Mouse (Mus musculus): ENCODE results near the gene Fignl2. TPM values are rescaled to one million over a fixed set of nuclear protein-coding genes. Genes with fewer than 3 reads are reported as not detected.
A peak's percentile ranks its signal among the peaks of the same experiment; 100 is the strongest.

The Fignl2 gene
- 0.20 and 0.26 TPM in 2 replicates for polyA plus RNA-seq (2014; fragmentation: Nextera tagmentation; extraction: Ambion mirVana)

DNA sequence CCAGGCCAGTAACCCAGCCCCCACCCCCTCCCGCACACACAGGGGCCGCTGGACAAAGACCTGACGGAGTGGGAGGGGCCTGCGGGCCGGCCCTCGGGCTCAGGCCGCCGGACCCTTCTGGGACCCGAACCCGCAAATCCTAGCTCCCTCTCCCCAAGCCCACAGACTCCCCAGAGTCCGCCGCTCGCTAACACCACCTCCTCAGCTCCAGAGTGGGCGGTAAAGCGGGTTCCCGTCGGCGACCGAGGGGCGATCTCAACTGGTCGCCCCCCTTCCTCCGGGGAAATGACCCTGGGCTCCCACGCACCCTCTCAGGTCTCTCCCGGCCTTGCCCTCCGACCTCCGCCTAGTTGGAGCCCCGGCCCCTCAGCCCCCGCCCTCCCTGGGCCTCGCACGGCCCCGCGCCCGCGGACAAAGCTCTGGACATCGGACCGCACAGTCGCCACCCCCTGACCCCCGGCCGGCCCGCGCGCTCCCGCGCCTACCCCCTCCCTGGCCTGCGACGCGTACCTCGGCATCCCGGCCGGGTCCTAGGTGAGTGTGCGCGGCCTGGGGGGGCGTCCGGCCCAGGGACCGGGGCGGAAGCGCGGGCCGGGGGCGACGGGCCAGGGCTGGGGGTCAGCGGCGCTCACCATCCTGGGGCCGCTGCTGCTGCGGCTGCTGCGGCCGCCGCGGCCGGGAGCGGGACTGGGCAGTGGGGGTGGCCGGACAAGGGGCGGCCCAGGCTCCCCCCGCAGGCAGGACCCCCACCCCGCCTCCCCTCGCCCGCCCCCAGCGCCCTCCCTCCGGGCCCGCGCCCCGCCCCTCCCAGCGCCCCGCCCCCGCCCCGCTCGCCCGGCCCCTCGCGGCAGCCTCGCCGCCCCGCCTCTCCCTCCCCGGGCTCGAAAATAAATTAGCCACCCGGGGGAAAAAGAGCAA is at the start of gene Fignl2:
Fignl2 (minus strand) TSS at position 755 of the 918 bp plus-strand sequence.
- Histone ChIP-seq H3K27ac (replicated peaks in 1 of 2; ENCODE audit: control insufficient read depth in 1 of 2, insufficient read depth in 1 of 2, low read depth in 2 of 2, low read length in 2 of 2) (peak within 1 kb of the TSS; percentile 67 to 68; a peak in 3 of 4 replicates), H3K4me1 (ENCODE audit: control insufficient read depth in 2 of 2, insufficient read depth in 2 of 2, low read length in 2 of 2) (peaks cover 10 to 32% of the 10 kb centered on the region in 2 experiments; a peak in 3 of 4 replicates)

GRCm38 (mm10) chr15:101126876-101127544 is 48.6 kb upstream of the Fignl2 start:
- Histone ChIP-seq H3K4me1 (ENCODE audit: control insufficient read depth in 2 of 2, insufficient read depth in 2 of 2, low read length in 2 of 2) (peaks cover 31 to 32% of the 10 kb centered on the region in 2 experiments), H3K27ac (replicated peaks in 1 of 2; ENCODE audit: control insufficient read depth in 1 of 2, insufficient read depth in 1 of 2, low read depth in 2 of 2, low read length in 2 of 2) (peak overlapping the region in 1 of 2 experiments; percentile 24; a peak in 2 of 4 replicates), H3K4me3 (ENCODE audit: control insufficient read depth in 1 of 2, insufficient read depth in 1 of 2, low read depth in 1 of 2, low read length in 2 of 2) (no peak overlapping the region), H3K27me3 (ENCODE audit: control insufficient read depth, insufficient read depth, low read length) (peaks cover 38% of the 10 kb centered on the region), H3K4me2 (ENCODE audit: low read length) (no peak overlapping the region), H3K36me3 (ENCODE audit: control insufficient read depth, insufficient read depth, low read length) (no peaks in the 10 kb centered on the region), H3K9ac (ENCODE audit: low read length) (no peak overlapping the region), H3K9me3 (ENCODE audit: control insufficient read depth, low read length) (no peaks in the 10 kb centered on the region)
- 62% methylated on average over 12 of the region's 12 CpGs for WGBS
- peak; percentile 37; the same call in 1 of the 2 replicates for ATAC-seq (ENCODE audit: insufficient number of reproducible peaks, insufficient read depth, low FRiP score, low read depth)

More for the DNA sequence above, at the start of gene Fignl2:
- Histone ChIP-seq H3K27me3 (ENCODE audit: control insufficient read depth, insufficient read depth, low read length) (peaks cover 23% of the 10 kb centered on the region), H3K36me3 (ENCODE audit: control insufficient read depth, insufficient read depth, low read length) (no peaks in the 10 kb centered on the region), H3K9ac (ENCODE audit: low read length) (peak within 1 kb of the TSS; percentile 83), H3K9me3 (ENCODE audit: control insufficient read depth, low read length) (no peaks in the 10 kb centered on the region), H3K4me2 (ENCODE audit: low read length) (peak within 1 kb of the TSS; percentile 79), H3K4me3 (ENCODE audit: control insufficient read depth in 1 of 2, insufficient read depth in 1 of 2, low read depth in 1 of 2, low read length in 2 of 2) (peak within 1 kb of the TSS; percentile 66 to 69)
- WGBS: under 1% methylated on average over 81 of the region's 96 CpGs
- ATAC-seq (ENCODE audit: insufficient number of reproducible peaks, insufficient read depth, low FRiP score, low read depth): peak; percentile 36

DNA sequence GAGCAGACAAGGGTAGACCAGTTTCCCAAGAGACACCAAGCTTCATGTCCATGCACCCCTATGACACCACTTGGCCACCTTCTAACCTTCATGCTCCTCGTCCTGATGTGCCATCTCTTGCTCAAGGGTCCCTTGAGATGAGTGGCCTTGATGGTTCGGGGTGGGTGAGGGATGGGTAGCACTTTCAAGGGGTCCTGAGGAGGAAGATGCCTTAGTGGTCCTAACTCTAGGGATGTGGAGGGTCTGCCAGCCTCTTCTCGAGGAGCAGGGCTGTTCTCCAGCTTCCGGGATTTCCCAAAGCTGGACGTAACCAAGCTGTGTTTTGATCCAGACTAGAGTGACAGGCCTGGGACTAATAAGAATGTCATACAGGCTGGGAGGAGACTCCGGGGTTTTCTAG is 47.2 kb upstream of the Fignl2 start:
- WGBS: 83% methylated on average over 6 of the region's 6 CpGs
- Histone ChIP-seq H3K4me2 (ENCODE audit: low read length) (no peak overlapping the region), H3K9ac (ENCODE audit: low read length) (no peak overlapping the region), H3K4me3 (ENCODE audit: control insufficient read depth in 1 of 2, insufficient read depth in 1 of 2, low read depth in 1 of 2, low read length in 2 of 2) (no peak overlapping the region), H3K4me1 (ENCODE audit: control insufficient read depth in 2 of 2, insufficient read depth in 2 of 2, low read length in 2 of 2) (peaks cover 22% of the 10 kb centered on the region in 2 experiments; a peak in 3 of 4 replicates), H3K27me3 (ENCODE audit: control insufficient read depth, insufficient read depth, low read length) (peaks cover 30% of the 10 kb centered on the region), H3K27ac (replicated peaks in 1 of 2; ENCODE audit: control insufficient read depth in 1 of 2, insufficient read depth in 1 of 2, low read depth in 2 of 2, low read length in 2 of 2) (no peak overlapping the region), H3K36me3 (ENCODE audit: control insufficient read depth, insufficient read depth, low read length) (no peaks in the 10 kb centered on the region), H3K9me3 (ENCODE audit: control insufficient read depth, low read length) (no peaks in the 10 kb centered on the region)
- ATAC-seq (ENCODE audit: insufficient number of reproducible peaks, insufficient read depth, low FRiP score, low read depth): no peak

- no peak for ATAC-seq (ENCODE audit: insufficient number of reproducible peaks, insufficient read depth, low FRiP score, low read depth)
These were observed 44.8 kb upstream of the Fignl2 start for GRCm38 (mm10) chr15:101123202-101123601.

GRCm38 (mm10) chr15:101122290-101122589 is 43.9 kb upstream of the Fignl2 start:
- Histone ChIP-seq H3K4me3 (ENCODE audit: control insufficient read depth in 1 of 2, insufficient read depth in 1 of 2, low read depth in 1 of 2, low read length in 2 of 2) (no peak overlapping the region), H3K36me3 (ENCODE audit: control insufficient read depth, insufficient read depth, low read length) (no peaks in the 10 kb centered on the region), H3K4me2 (ENCODE audit: low read length) (no peak overlapping the region), H3K27me3 (ENCODE audit: control insufficient read depth, insufficient read depth, low read length) (peaks cover 8% of the 10 kb centered on the region), H3K9ac (ENCODE audit: low read length) (no peak overlapping the region), H3K9me3 (ENCODE audit: control insufficient read depth, low read length) (no peaks in the 10 kb centered on the region), H3K27ac (replicated peaks in 1 of 2; ENCODE audit: control insufficient read depth in 1 of 2, insufficient read depth in 1 of 2, low read depth in 2 of 2, low read length in 2 of 2) (no peak overlapping the region), H3K4me1 (ENCODE audit: control insufficient read depth in 2 of 2, insufficient read depth in 2 of 2, low read length in 2 of 2) (peaks cover 8 to 9% of the 10 kb centered on the region in 2 experiments; a peak in 3 of 4 replicates)
- no peak for ATAC-seq (ENCODE audit: insufficient number of reproducible peaks, insufficient read depth, low FRiP score, low read depth)
- WGBS: 35% methylated on average over 2 of the region's 2 CpGs

More at GRCm38 (mm10) chr15:101123202-101123601, 44.8 kb upstream of the Fignl2 start:
- H3K27ac ChIP-seq (replicated peaks in 1 of 2; ENCODE audit: control insufficient read depth in 1 of 2, insufficient read depth in 1 of 2, low read depth in 2 of 2, low read length in 2 of 2): peak overlapping the region; percentile 50 to 53; a peak in 1 of 4 replicates
- H3K4me2 ChIP-seq (ENCODE audit: low read length): no peak overlapping the region
- H3K4me1 ChIP-seq (ENCODE audit: control insufficient read depth in 2 of 2, insufficient read depth in 2 of 2, low read length in 2 of 2): peaks cover 10 to 13% of the 10 kb centered on the region in 2 experiments; a peak in 3 of 4 replicates
- WGBS: 44% methylated on average over 4 of the region's 4 CpGs
- peaks cover 17% of the 10 kb centered on the region for H3K27me3 ChIP-seq (ENCODE audit: control insufficient read depth, insufficient read depth, low read length)
- H3K9me3 ChIP-seq (ENCODE audit: control insufficient read depth, low read length): no peaks in the 10 kb centered on the region
- no peak overlapping the region for H3K4me3 ChIP-seq (ENCODE audit: control insufficient read depth in 1 of 2, insufficient read depth in 1 of 2, low read depth in 1 of 2, low read length in 2 of 2)
- no peak overlapping the region for H3K9ac ChIP-seq (ENCODE audit: low read length)
- H3K36me3 ChIP-seq (ENCODE audit: control insufficient read depth, insufficient read depth, low read length): no peaks in the 10 kb centered on the region

GRCm38 (mm10) chr15:101121411-101122289 is 43.3 kb upstream of the Fignl2 start:
- H3K27me3 ChIP-seq (ENCODE audit: control insufficient read depth, insufficient read depth, low read length): peaks cover 7% of the 10 kb centered on the region
- no peak overlapping the region for H3K27ac ChIP-seq (replicated peaks in 1 of 2; ENCODE audit: control insufficient read depth in 1 of 2, insufficient read depth in 1 of 2, low read depth in 2 of 2, low read length in 2 of 2)
- no peaks in the 10 kb centered on the region for H3K36me3 ChIP-seq (ENCODE audit: control insufficient read depth, insufficient read depth, low read length)
- H3K9ac ChIP-seq (ENCODE audit: low read length): no peak overlapping the region
- no peak overlapping the region for H3K4me2 ChIP-seq (ENCODE audit: low read length)
- WGBS: 66% methylated on average over 9 of the region's 9 CpGs
- H3K9me3 ChIP-seq (ENCODE audit: control insufficient read depth, low read length): no peaks in the 10 kb centered on the region
- H3K4me1 ChIP-seq (ENCODE audit: control insufficient read depth in 2 of 2, insufficient read depth in 2 of 2, low read length in 2 of 2): peaks cover 8 to 9% of the 10 kb centered on the region in 2 experiments; a peak in 3 of 4 replicates
- H3K4me3 ChIP-seq (ENCODE audit: control insufficient read depth in 1 of 2, insufficient read depth in 1 of 2, low read depth in 1 of 2, low read length in 2 of 2): no peak overlapping the region
- no peak for ATAC-seq (ENCODE audit: insufficient number of reproducible peaks, insufficient read depth, low FRiP score, low read depth)

Measured in heart, embryonic 14.5 days (tissue).